Mouse (Mus musculus) E14TG2a.4 (cell line): ENCODE measurements around the gene Plekhj1.

Source experiments
- CTCF ChIP-seq: conservative IDR thresholded peaks from 2 replicates; pipeline ENCODE4 v1.5.1; 2014; ENCODE audit warnings: low read length
- NANOG ChIP-seq: IDR thresholded peaks from 2 replicates; pipeline ENCODE4 v1.6.1; 2014; ENCODE audit warnings: borderline replicate concordance, low read length, mixed read lengths
- POU5F1 ChIP-seq: IDR thresholded peaks from 2 replicates; pipeline ENCODE4 v1.6.1; 2014; ENCODE audit warnings: low read length, borderline replicate concordance

DNA sequence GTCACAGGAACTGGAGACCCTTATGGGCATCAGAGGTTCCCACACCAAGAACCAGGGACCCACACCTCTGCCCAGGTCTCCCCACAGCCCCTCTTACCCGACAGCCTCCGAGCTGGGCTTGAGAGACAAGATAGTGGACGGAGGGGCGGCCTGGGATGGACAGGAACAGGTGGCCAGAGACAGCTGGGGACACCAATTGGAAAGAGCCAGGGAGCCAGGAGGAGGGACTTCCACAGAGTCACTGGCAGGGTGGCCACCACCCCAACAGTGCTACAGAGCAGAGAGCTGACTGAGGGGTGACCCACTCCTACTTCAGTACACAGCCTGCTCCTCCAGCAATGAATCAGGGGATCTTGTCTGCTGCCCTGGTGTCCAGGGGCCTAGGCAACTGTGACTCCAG, 14.9 kb upstream of the Plekhj1 start, which contains the start of gene Jsrp1:
- TF ChIP-seq CTCF (no peak), NANOG (no peak), POU5F1 (no peak)
